Mouse (Mus musculus) midbrain, postnatal 0 days (tissue): Measurements from ENCODE around the gene Phlpp1. TPM values are rescaled to one million over a fixed set of nuclear protein-coding genes. Genes with fewer than 3 reads are reported as not detected.
"Not testable (repeated sequence)": the region's sequence is repeated elsewhere in the genome, so short reads cannot be mapped to it uniquely, and the experiment has no call there.

Source experiments
- ATAC-seq: fragments of 200-750 bp; cut with Nextera tagmentation; 2 replicates; pipeline ENCODE4 v1.8.0; 2017; ENCODE audit warnings: moderate number of reproducible peaks, mild to moderate bottlenecking, moderate TSS enrichment, moderate library complexity; ENCODE audit not compliant: low FRiP score
- DNase-seq: peaks from one replicate; pipeline ENCODE4 v3.0.0-alpha.2; 2015; ENCODE audit warnings: low spot score
- H3K27ac ChIP-seq: fragments of 300-500 bp; sonication (generic); 2 replicates; pipeline ENCODE4 v1.5.1; 2014; ENCODE audit warnings: low read depth, mild to moderate bottlenecking, low read length, mixed read lengths
- H3K27me3 ChIP-seq: fragments of 300-500 bp; sonication (generic); 2 replicates; pipeline ENCODE4 v1.6.1; 2014; ENCODE audit warnings: low read length, control low read depth, mixed read lengths; ENCODE audit not compliant: insufficient read depth
- H3K36me3 ChIP-seq: fragments of 300-500 bp; sonication (generic); 2 replicates; pipeline ENCODE4 v1.6.1; 2014; ENCODE audit warnings: low read length, control low read depth, mixed read lengths; ENCODE audit not compliant: insufficient read depth
- H3K4me1 ChIP-seq: fragments of 300-500 bp; sonication (generic); 2 replicates; pipeline ENCODE4 v1.6.1; 2014; ENCODE audit warnings: mild to moderate bottlenecking, control low read depth, antibody characterized with exemption, low read length, mixed read lengths; ENCODE audit not compliant: insufficient read depth
- H3K4me2 ChIP-seq: fragments of 300-500 bp; sonication (generic); 2 replicates; pipeline ENCODE4 v1.6.1; 2014; ENCODE audit warnings: low read depth, mild to moderate bottlenecking, low read length, mixed read lengths; ENCODE audit not compliant: poor library complexity, severe bottlenecking
- H3K4me3 ChIP-seq: fragments of 300-500 bp; sonication (generic); 2 replicates; pipeline ENCODE4 v1.5.1; 2014; ENCODE audit warnings: low read depth, mild to moderate bottlenecking, low read length, moderate library complexity
- H3K9ac ChIP-seq: fragments of 300-500 bp; sonication (generic); replicated peaks from 2 replicates; pipeline ENCODE4 v1.6.1; 2014; ENCODE audit warnings: mild to moderate bottlenecking, low read length, moderate library complexity, mixed read lengths; ENCODE audit not compliant: poor library complexity, severe bottlenecking
- H3K9me3 ChIP-seq: fragments of 300-500 bp; sonication (generic); 2 replicates; pipeline ENCODE4 v1.6.1; 2016; ENCODE audit warnings: low read length, control low read depth
- CTCF ChIP-seq: IDR thresholded peaks from 2 replicates; pipeline ENCODE4 v1.5.1; 2016; ENCODE audit warnings: antibody characterized with exemption, mild to moderate bottlenecking
- WGBS: fragments of 180-500 bp; shearing (Covaris S2); extraction: QIAGEN DNeasy Blood & Tissue Kit; methylation state at CpG from one replicate; pipeline ENCODE4 v1.1.7; 2014; 5-methylcytosine and 5-hydroxymethylcytosine counted together
- polyA plus RNA-seq: library from polyadenylated mRNA; unstranded; fragments of >200 nt; fragmentation: Nextera tagmentation; extraction: Ambion mirVana; gene quantifications from 2 replicates; pipeline ENCODE4 v1.2.1, GENCODE M21; 2015
- total RNA-seq: library from RNA; depleted of rRNA; stranded (reverse); fragments of >200 nt; gene quantifications from 2 replicates; pipeline ENCODE4 v1.2.3, GENCODE M21; 2014

Phlpp1 gene
- total and polyA plus RNA-seq, 2 experiments from 2014 or later: 5.3 to 34.0 TPM

- no peaks in the 10 kb centered on the region for H3K27me3 ChIP-seq
- no peak overlapping the region for H3K4me2 ChIP-seq
- no peak for TF ChIP-seq CTCF
Measured at GRCm38 (mm10) chr1:106289580-106289979, 118.0 kb downstream of the Phlpp1 start.

GRCm38 (mm10) chr1:106309394-106310039 is 138.0 kb downstream of the Phlpp1 start:
- Histone ChIP-seq H3K4me1 (no peaks in the 10 kb centered on the region), H3K27ac (no peak overlapping the region), H3K9me3 (no peaks in the 10 kb centered on the region), H3K4me3 (no peak overlapping the region), H3K27me3 (no peaks in the 10 kb centered on the region), H3K4me2 (no peak overlapping the region), H3K36me3 (no peaks in the 10 kb centered on the region), H3K9ac (no peak overlapping the region)
- no peak for TF ChIP-seq CTCF
- no peak for ATAC-seq
- 97% methylated on average over 3 of the region's 3 CpGs for WGBS
- no peak for DNase-seq

More at GRCm38 (mm10) chr1:106289580-106289979, 118.0 kb downstream of the Phlpp1 start:
- no peak for ATAC-seq
- no peaks in the 10 kb centered on the region for H3K36me3 ChIP-seq
- no peak overlapping the region for H3K4me3 ChIP-seq
- 0 out of 2 replicates have a peak overlapping the region, but pooled peaks have one; percentile 3 for H3K27ac ChIP-seq
- no peak for DNase-seq
- no peaks in the 10 kb centered on the region for H3K4me1 ChIP-seq
- 77% methylated on average over 2 of the region's 2 CpGs for WGBS
- no peaks in the 10 kb centered on the region for H3K9me3 ChIP-seq
- H3K9ac ChIP-seq: no peak overlapping the region

GRCm38 (mm10) chr1:106310285-106310684 is 138.7 kb downstream of the Phlpp1 start:
- ATAC-seq: no peak
- no peaks in the 10 kb centered on the region for H3K4me1 ChIP-seq
- H3K27me3 ChIP-seq: no peaks in the 10 kb centered on the region
- no peak overlapping the region for H3K27ac ChIP-seq
- no peak for DNase-seq
- 76% methylated on average over 2 of the region's 2 CpGs for WGBS
- no peaks in the 10 kb centered on the region for H3K9me3 ChIP-seq
- no peak overlapping the region for H3K4me2 ChIP-seq
- no peak overlapping the region for H3K9ac ChIP-seq
- H3K36me3 ChIP-seq: no peaks in the 10 kb centered on the region
- TF ChIP-seq CTCF: no peak
- no peak overlapping the region for H3K4me3 ChIP-seq

GRCm38 (mm10) chr1:106311830-106312229 is 140.3 kb downstream of the Phlpp1 start:
- not testable (repeated sequence) for H3K4me3 ChIP-seq, H3K9ac ChIP-seq, DNase-seq, H3K36me3 ChIP-seq, H3K4me1 ChIP-seq, H3K4me2 ChIP-seq, H3K27me3 ChIP-seq, H3K27ac ChIP-seq, H3K9me3 ChIP-seq, ATAC-seq
- WGBS: 95% methylated on average over 2 of the region's 2 CpGs

- 86% methylated on average over 4 of the region's 4 CpGs for WGBS
Measured at GRCm38 (mm10) chr1:106314476-106314875, 142.9 kb downstream of the Phlpp1 start.

GRCm38 (mm10) chr1:106316641-106317304 is 145.2 kb downstream of the Phlpp1 start:
- Histone ChIP-seq H3K4me1 (no peaks in the 10 kb centered on the region), H3K9me3 (no peaks in the 10 kb centered on the region), H3K4me3 (no peak overlapping the region), H3K27ac (no peak overlapping the region), H3K9ac (no peak overlapping the region), H3K27me3 (no peaks in the 10 kb centered on the region), H3K36me3 (no peaks in the 10 kb centered on the region), H3K4me2 (no peak overlapping the region)
- DNase-seq (no peak), ATAC-seq (no peak)
- 77% methylated on average over 4 of the region's 4 CpGs for WGBS
- TF ChIP-seq CTCF: no peak

More at GRCm38 (mm10) chr1:106314476-106314875, 142.9 kb downstream of the Phlpp1 start:
- Histone ChIP-seq H3K4me2 (no peak overlapping the region), H3K27ac (no peak overlapping the region), H3K27me3 (no peaks in the 10 kb centered on the region), H3K9me3 (no peaks in the 10 kb centered on the region), H3K9ac (no peak overlapping the region), H3K36me3 (no peaks in the 10 kb centered on the region), H3K4me1 (no peaks in the 10 kb centered on the region), H3K4me3 (no peak overlapping the region)
- no peak for ATAC-seq
- TF ChIP-seq CTCF: no peak
- DNase-seq: no peak
